Mouse (Mus musculus): ENCODE measurements around the gene Akr1c14. TPM values are rescaled to one million over a fixed set of nuclear protein-coding genes. Genes with fewer than 3 reads are reported as not detected.

Gene Akr1c14
- polyA plus RNA-seq, 1 experiment, result 0.05 TPM

- H3K36me3 ChIP-seq (ENCODE audit: control insufficient read depth, insufficient read depth), result no peaks in the 10 kb centered on the region
- H3K79me2 ChIP-seq (ENCODE audit: control insufficient read depth, insufficient read depth), result no peaks in the 10 kb centered on the region
- no peak overlapping the region for H3K4me3 ChIP-seq (ENCODE audit: insufficient read depth, poor library complexity, severe bottlenecking)
- no peak overlapping the region for H3ac ChIP-seq (ENCODE audit: control insufficient read depth, insufficient read length, low read depth)
- H3K27me3 ChIP-seq (ENCODE audit: control insufficient read depth, insufficient read depth, insufficient read length), result no peaks in the 10 kb centered on the region
- no peaks in the 10 kb centered on the region for H3K79me3 ChIP-seq (ENCODE audit: low read depth)
- TF ChIP-seq MAX (IDR thresholded peaks at IDR 0.05) (no peak), CEBPB (IDR thresholded peaks at IDR 0.05; ENCODE audit: low read depth) (no peak), FOSL1 (IDR thresholded peaks at IDR 0.05; ENCODE audit: insufficient read depth, low read length, poor library complexity, severe bottlenecking) (no peak), CTCF (IDR thresholded peaks at IDR 0.05; ENCODE audit: control insufficient read depth, insufficient read depth, insufficient read length) (no peak), MYOG (IDR thresholded peaks at IDR 0.05; ENCODE audit: control insufficient read depth, extremely low read depth, insufficient read length) (no peak), USF1 (IDR thresholded peaks at IDR 0.05; ENCODE audit: low read depth) (no peak), MYOD1 (IDR thresholded peaks at IDR 0.05; ENCODE audit: control insufficient read depth, insufficient read length, low read depth) (no peak)
Measured at GRCm38 (mm10) chr13:4035052-4035451, 13.8 kb upstream of the Akr1c14 start.

DNA sequence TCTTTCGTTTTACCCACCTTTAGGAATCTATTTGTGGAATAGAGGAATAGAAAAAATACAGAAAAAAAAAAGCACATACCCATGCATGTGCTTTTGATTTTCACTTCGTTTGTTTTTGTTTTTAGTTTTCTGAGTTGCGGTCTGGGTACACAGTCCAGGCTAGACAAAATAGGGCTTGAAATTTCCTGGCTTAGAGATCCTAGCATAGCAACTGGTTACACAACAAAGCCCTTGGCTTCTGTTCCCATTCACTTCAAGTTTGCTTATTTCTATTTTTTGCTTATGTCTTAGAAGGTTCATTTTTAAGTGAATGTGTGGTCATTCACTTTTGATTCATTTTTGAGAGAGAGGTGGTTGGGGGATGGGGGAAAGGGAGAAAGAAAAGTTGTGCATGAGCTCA lies 2.7 kb upstream of the Akr1c14 start:
- Histone ChIP-seq H3ac (ENCODE audit: control insufficient read depth, insufficient read length, low read depth) (no peak overlapping the region), H3K36me3 (ENCODE audit: control insufficient read depth, insufficient read depth) (no peaks in the 10 kb centered on the region), H3K79me3 (ENCODE audit: low read depth) (no peaks in the 10 kb centered on the region), H3K4me3 (ENCODE audit: insufficient read depth, poor library complexity, severe bottlenecking) (no peak overlapping the region), H3K79me2 (ENCODE audit: control insufficient read depth, insufficient read depth) (no peaks in the 10 kb centered on the region), H3K27me3 (ENCODE audit: control insufficient read depth, insufficient read depth, insufficient read length) (no peaks in the 10 kb centered on the region)
- TF ChIP-seq CTCF (IDR thresholded peaks at IDR 0.05; ENCODE audit: control insufficient read depth, insufficient read depth, insufficient read length) (no peak), CEBPB (IDR thresholded peaks at IDR 0.05; ENCODE audit: low read depth) (no peak), FOSL1 (IDR thresholded peaks at IDR 0.05; ENCODE audit: insufficient read depth, low read length, poor library complexity, severe bottlenecking) (no peak), MAX (IDR thresholded peaks at IDR 0.05) (no peak), MYOG (IDR thresholded peaks at IDR 0.05; ENCODE audit: control insufficient read depth, extremely low read depth, insufficient read length) (no peak), USF1 (IDR thresholded peaks at IDR 0.05; ENCODE audit: low read depth) (no peak), MYOD1 (IDR thresholded peaks at IDR 0.05; ENCODE audit: control insufficient read depth, insufficient read length, low read depth) (no peak)

DNA sequence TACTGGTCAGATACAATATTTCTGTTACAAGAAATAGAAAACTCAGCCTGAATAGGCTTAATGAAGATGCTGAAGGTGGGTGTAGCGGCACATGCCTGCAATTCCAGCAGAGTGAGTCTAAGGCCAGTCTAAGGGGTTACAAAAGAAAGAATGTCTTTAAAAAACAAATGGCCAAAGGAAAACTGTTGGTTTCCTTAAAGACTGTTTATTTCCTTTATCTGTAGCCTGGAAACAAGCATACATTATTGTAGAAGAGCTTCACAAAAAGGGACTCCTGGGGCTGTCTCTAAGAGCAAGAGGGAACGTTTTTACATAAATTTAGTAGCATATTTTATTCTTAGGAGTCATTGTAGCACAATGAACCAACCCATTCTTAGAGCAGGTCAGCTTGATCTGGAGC lies 2.0 kb upstream of the Akr1c14 start:
- no peak overlapping the region for H3ac ChIP-seq (ENCODE audit: control insufficient read depth, insufficient read length, low read depth)
- TF ChIP-seq USF1 (IDR thresholded peaks at IDR 0.05; ENCODE audit: low read depth) (no peak), MAX (IDR thresholded peaks at IDR 0.05) (no peak), MYOD1 (IDR thresholded peaks at IDR 0.05; ENCODE audit: control insufficient read depth, insufficient read length, low read depth) (no peak), FOSL1 (IDR thresholded peaks at IDR 0.05; ENCODE audit: insufficient read depth, low read length, poor library complexity, severe bottlenecking) (no peak), CTCF (IDR thresholded peaks at IDR 0.05; ENCODE audit: control insufficient read depth, insufficient read depth, insufficient read length) (no peak), MYOG (IDR thresholded peaks at IDR 0.05; ENCODE audit: control insufficient read depth, extremely low read depth, insufficient read length) (no peak), CEBPB (IDR thresholded peaks at IDR 0.05; ENCODE audit: low read depth) (no peak)
- no peaks in the 10 kb centered on the region for H3K79me3 ChIP-seq (ENCODE audit: low read depth)
- H3K79me2 ChIP-seq (ENCODE audit: control insufficient read depth, insufficient read depth), result no peaks in the 10 kb centered on the region
- H3K27me3 ChIP-seq (ENCODE audit: control insufficient read depth, insufficient read depth, insufficient read length), result no peaks in the 10 kb centered on the region
- H3K36me3 ChIP-seq (ENCODE audit: control insufficient read depth, insufficient read depth), result no peaks in the 10 kb centered on the region
- no peak overlapping the region for H3K4me3 ChIP-seq (ENCODE audit: insufficient read depth, poor library complexity, severe bottlenecking)

GRCm38 (mm10) chr13:4048226-4048625 lies 585 bp upstream of the Akr1c14 start:
- H3ac ChIP-seq (ENCODE audit: control insufficient read depth, insufficient read length, low read depth), result no peak overlapping the region
- H3K79me3 ChIP-seq (ENCODE audit: low read depth), result no peaks in the 10 kb centered on the region
- H3K79me2 ChIP-seq (ENCODE audit: control insufficient read depth, insufficient read depth), result no peaks in the 10 kb centered on the region
- no peak overlapping the region for H3K4me3 ChIP-seq (ENCODE audit: insufficient read depth, poor library complexity, severe bottlenecking)
- H3K36me3 ChIP-seq (ENCODE audit: control insufficient read depth, insufficient read depth), result no peaks in the 10 kb centered on the region
- H3K27me3 ChIP-seq (ENCODE audit: control insufficient read depth, insufficient read depth, insufficient read length), result no peaks in the 10 kb centered on the region
- TF ChIP-seq MYOD1 (IDR thresholded peaks at IDR 0.05; ENCODE audit: control insufficient read depth, insufficient read length, low read depth) (no peak), CEBPB (IDR thresholded peaks at IDR 0.05; ENCODE audit: low read depth) (no peak), MAX (IDR thresholded peaks at IDR 0.05) (no peak), FOSL1 (IDR thresholded peaks at IDR 0.05; ENCODE audit: insufficient read depth, low read length, poor library complexity, severe bottlenecking) (no peak), CTCF (IDR thresholded peaks at IDR 0.05; ENCODE audit: control insufficient read depth, insufficient read depth, insufficient read length) (no peak), USF1 (IDR thresholded peaks at IDR 0.05; ENCODE audit: low read depth) (no peak)

- Histone ChIP-seq H3K36me3 (ENCODE audit: control insufficient read depth, insufficient read depth) (no peaks in the 10 kb centered on the region), H3ac (ENCODE audit: control insufficient read depth, insufficient read length, low read depth) (no peak overlapping the region), H3K4me3 (ENCODE audit: insufficient read depth, poor library complexity, severe bottlenecking) (no peak overlapping the region), H3K27me3 (ENCODE audit: control insufficient read depth, insufficient read depth, insufficient read length) (no peaks in the 10 kb centered on the region), H3K79me2 (ENCODE audit: control insufficient read depth, insufficient read depth) (no peaks in the 10 kb centered on the region), H3K79me3 (ENCODE audit: low read depth) (no peaks in the 10 kb centered on the region)
- no peak for TF ChIP-seq MAX (IDR thresholded peaks at IDR 0.05)
Measured at GRCm38 (mm10) chr13:4049655-4050054, 844 bp downstream of the Akr1c14 start.

DNA sequence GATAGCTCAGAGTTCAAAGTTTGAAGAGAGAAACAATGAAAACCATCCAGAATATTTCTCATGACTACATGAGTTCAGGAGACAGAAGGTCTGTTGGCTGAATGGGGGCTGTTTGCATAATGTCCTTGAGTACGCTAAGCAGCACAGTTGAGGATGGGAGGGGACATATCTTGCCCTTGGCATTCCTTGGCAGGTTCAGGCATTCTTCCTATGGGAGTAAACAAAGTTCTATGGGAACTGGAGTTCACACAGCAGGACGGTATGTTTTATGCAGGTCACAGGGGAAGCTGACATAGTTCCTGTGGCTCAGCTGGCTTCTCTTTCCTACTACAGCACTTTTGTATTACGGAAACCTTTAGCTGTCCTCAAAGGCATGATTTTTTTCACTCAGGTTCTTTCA lies 6.6 kb downstream of the Akr1c14 start:
- Histone ChIP-seq H3ac (ENCODE audit: control insufficient read depth, insufficient read length, low read depth) (no peak overlapping the region), H3K27me3 (ENCODE audit: control insufficient read depth, insufficient read depth, insufficient read length) (no peaks in the 10 kb centered on the region), H3K79me3 (ENCODE audit: low read depth) (no peaks in the 10 kb centered on the region), H3K79me2 (ENCODE audit: control insufficient read depth, insufficient read depth) (no peaks in the 10 kb centered on the region), H3K36me3 (ENCODE audit: control insufficient read depth, insufficient read depth) (no peaks in the 10 kb centered on the region), H3K4me3 (ENCODE audit: insufficient read depth, poor library complexity, severe bottlenecking) (no peak overlapping the region)
- no peak for TF ChIP-seq FOSL1 (IDR thresholded peaks at IDR 0.05; ENCODE audit: insufficient read depth, low read length, poor library complexity, severe bottlenecking)
- TF ChIP-seq MYOD1 (IDR thresholded peaks at IDR 0.05; ENCODE audit: control insufficient read depth, insufficient read length, low read depth), result no peak
- no peak for TF ChIP-seq MYOG (IDR thresholded peaks at IDR 0.05; ENCODE audit: control insufficient read depth, extremely low read depth, insufficient read length)
- no peak for TF ChIP-seq MAX (IDR thresholded peaks at IDR 0.05)
- no peak for TF ChIP-seq USF1 (IDR thresholded peaks at IDR 0.05; ENCODE audit: low read depth)
- TF ChIP-seq CTCF (IDR thresholded peaks at IDR 0.05; ENCODE audit: control insufficient read depth, insufficient read depth, insufficient read length), result no peak
- TF ChIP-seq CEBPB (IDR thresholded peaks at IDR 0.05; ENCODE audit: low read depth), result no peak
